Mouse (Mus musculus) lung, embryonic 15.5 days (tissue): ENCODE results near the gene Rgcc. TPM values are rescaled to one million over a fixed set of nuclear protein-coding genes. Genes with fewer than 3 reads are reported as not detected.
A peak's percentile ranks its signal among the peaks of the same experiment; 100 is the strongest.

ENCODE experiments used
- ATAC-seq: fragments of 200-750 bp; cut with Nextera tagmentation; 2 replicates; pipeline ENCODE4 v1.8.0; 2017; ENCODE audit warnings: moderate number of reproducible peaks, borderline replicate concordance; ENCODE audit not compliant: low FRiP score, low TSS enrichment; ENCODE audit errors: extremely low read depth
- H3K27ac ChIP-seq: fragments of 300-500 bp; sonication (generic); 2 replicates; pipeline ENCODE4 v1.5.1; 2015; ENCODE audit warnings: moderate library complexity, mild to moderate bottlenecking, inconsistent platforms
- H3K27me3 ChIP-seq: fragments of 300-500 bp; sonication (generic); 2 replicates; pipeline ENCODE4 v1.6.1; 2015; ENCODE audit warnings: inconsistent platforms
- H3K36me3 ChIP-seq: fragments of 300-500 bp; sonication (generic); 2 replicates; pipeline ENCODE4 v1.6.1; 2015; ENCODE audit warnings: inconsistent platforms
- H3K4me1 ChIP-seq: fragments of 300-500 bp; sonication (generic); 2 replicates; pipeline ENCODE4 v1.6.1; 2015; ENCODE audit warnings: inconsistent platforms
- H3K4me2 ChIP-seq: fragments of 300-500 bp; sonication (generic); 2 replicates; pipeline ENCODE4 v1.6.1; 2015; ENCODE audit warnings: inconsistent platforms, mild to moderate bottlenecking, moderate library complexity
- H3K4me3 ChIP-seq: fragments of 300-500 bp; sonication (generic); 2 replicates; pipeline ENCODE4 v1.5.1; 2015; ENCODE audit warnings: mild to moderate bottlenecking, inconsistent platforms
- H3K9ac ChIP-seq: fragments of 300-500 bp; sonication (generic); 2 replicates; pipeline ENCODE4 v1.6.1; 2015; ENCODE audit warnings: inconsistent platforms
- H3K9me3 ChIP-seq: fragments of 300-500 bp; sonication (generic); 2 replicates; pipeline ENCODE4 v1.6.1; 2016; ENCODE audit warnings: inconsistent platforms
- WGBS: fragments of 180-500 bp; shearing (Covaris S2); methylation state at CpG from one replicate; pipeline ENCODE4 v1.1.7; 2015; 5-methylcytosine and 5-hydroxymethylcytosine counted together
- polyA plus RNA-seq: library from polyadenylated mRNA; unstranded; fragments of >200 nt; fragmentation: Nextera tagmentation; extraction: Ambion mirVana; gene quantifications from 2 replicates; pipeline ENCODE4 v1.2.1, GENCODE M21; 2015

The Rgcc gene
- polyA plus RNA-seq, 1 experiment from 2014 or later = 154 TPM

DNA sequence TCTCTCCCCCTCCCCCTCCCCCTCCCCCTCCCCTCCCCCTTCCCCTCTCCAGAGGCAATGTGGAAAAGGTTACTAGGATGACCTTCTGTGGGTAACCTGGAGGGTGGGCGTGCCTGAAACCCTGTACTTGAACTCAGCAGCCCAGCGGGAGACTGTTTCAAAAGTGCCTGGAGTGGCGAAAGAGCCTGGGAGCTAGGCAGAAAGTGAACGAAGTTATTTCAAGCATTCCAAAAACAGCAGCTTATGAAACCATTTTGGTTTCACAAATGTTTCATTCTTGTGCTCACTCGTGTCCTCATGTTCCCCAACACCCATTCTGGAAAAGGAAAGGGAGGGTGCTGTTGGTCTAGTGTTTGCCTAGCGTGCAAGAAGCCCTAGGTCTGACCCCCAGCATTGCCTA lies 1.6 kb downstream of the Rgcc start:
- H3K4me3 ChIP-seq = peak overlapping the region; percentile 67
- WGBS = 17% methylated on average over 6 of the region's 6 CpGs
- no peak for ATAC-seq
- peaks cover 23% of the 10 kb centered on the region for H3K4me1 ChIP-seq
- peak overlapping the region; percentile 99 for H3K4me2 ChIP-seq
- H3K36me3 ChIP-seq = no peaks in the 10 kb centered on the region
- peak overlapping the region; percentile 71 for H3K27ac ChIP-seq
- H3K9me3 ChIP-seq = no peaks in the 10 kb centered on the region
- peak overlapping the region; percentile 67; the same call in 1 of the 2 replicates for H3K9ac ChIP-seq
- peaks cover 8% of the 10 kb centered on the region; the same call in 1 of the 2 replicates for H3K27me3 ChIP-seq

DNA sequence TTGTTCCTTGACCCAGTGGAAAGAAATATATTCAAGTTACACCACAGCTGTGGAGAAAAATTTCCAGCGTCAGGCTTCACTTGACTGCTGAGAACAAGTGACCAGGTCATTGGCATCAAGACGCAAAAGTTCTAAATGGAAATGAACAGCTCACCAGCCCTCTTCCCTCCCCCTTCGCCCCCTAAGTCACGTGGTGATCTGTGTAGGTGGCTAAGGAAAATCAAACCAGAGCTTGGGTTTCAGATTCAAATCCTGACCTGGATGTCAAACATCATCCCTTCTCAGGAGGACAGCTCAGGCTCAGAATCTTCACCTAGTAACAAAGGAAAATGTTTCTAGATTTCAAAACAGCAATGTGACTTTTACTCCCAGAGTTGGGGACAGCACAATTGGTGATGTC lies 2.2 kb downstream of the Rgcc start:
- H3K27ac ChIP-seq = no peak overlapping the region
- no peaks in the 10 kb centered on the region for H3K36me3 ChIP-seq
- peak overlapping the region; percentile 23 for H3K4me3 ChIP-seq
- peaks cover 8% of the 10 kb centered on the region; the same call in 1 of the 2 replicates for H3K27me3 ChIP-seq
- H3K4me2 ChIP-seq = peak overlapping the region; percentile 38
- 55% methylated on average over 4 of the region's 4 CpGs for WGBS
- no peak for ATAC-seq
- H3K9ac ChIP-seq = no peak overlapping the region
- H3K9me3 ChIP-seq = no peaks in the 10 kb centered on the region
- peaks cover 23% of the 10 kb centered on the region for H3K4me1 ChIP-seq

DNA sequence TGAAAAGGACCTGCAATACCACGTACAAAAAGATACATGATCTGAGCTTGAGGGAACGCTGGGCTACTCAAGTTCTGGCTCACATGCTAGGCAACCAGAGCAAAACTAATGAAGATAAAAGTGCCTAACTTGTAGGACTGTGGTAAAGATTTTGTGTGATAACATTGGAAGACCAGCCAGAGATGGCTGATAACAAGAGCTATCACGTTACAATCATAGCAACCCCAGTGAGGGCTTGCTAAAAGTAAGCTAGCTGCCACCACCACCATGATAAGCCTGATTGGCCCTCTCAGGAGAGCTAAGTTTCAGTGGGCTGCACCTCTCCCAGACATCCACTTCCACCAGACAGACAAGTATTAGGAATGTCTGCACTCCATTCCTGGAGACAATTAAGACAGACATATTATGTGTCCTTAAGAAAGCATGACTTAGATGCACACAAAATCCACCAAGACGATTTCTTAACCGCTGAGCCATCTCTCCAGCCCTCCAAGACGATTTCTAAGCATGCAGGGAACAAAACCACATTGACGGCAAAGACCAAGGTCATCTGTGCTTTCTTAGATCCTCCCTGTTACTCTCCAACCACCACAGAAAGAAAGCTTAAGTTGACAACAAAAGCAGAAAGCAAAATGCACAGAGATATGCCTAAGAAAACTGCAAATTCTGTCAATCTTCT lies 3.0 kb downstream of the Rgcc start:
- H3K36me3 ChIP-seq = no peaks in the 10 kb centered on the region
- H3K9ac ChIP-seq = no peak overlapping the region; the same call in 1 of the 2 replicates
- H3K4me2 ChIP-seq = peak overlapping the region; percentile 38
- no peak for ATAC-seq
- H3K27me3 ChIP-seq = peaks cover 8% of the 10 kb centered on the region; the same call in 1 of the 2 replicates
- H3K27ac ChIP-seq = no peak overlapping the region
- no peaks in the 10 kb centered on the region for H3K9me3 ChIP-seq
- peak overlapping the region; percentile 23 for H3K4me3 ChIP-seq
- peaks cover 30% of the 10 kb centered on the region for H3K4me1 ChIP-seq
- 50% methylated on average over 7 of the region's 7 CpGs for WGBS

GRCm38 (mm10) chr14:79296836-79297235 lies 4.6 kb downstream of the Rgcc start:
- Histone ChIP-seq H3K4me2 (peak overlapping the region; percentile 31), H3K27me3 (peaks cover 8% of the 10 kb centered on the region; the same call in 1 of the 2 replicates), H3K4me3 (no peak overlapping the region), H3K4me1 (peaks cover 32% of the 10 kb centered on the region), H3K36me3 (no peaks in the 10 kb centered on the region), H3K9ac (no peak overlapping the region), H3K9me3 (no peaks in the 10 kb centered on the region), H3K27ac (no peak overlapping the region)
- ATAC-seq = no peak
- 38% methylated on average over 5 of the region's 5 CpGs for WGBS

GRCm38 (mm10) chr14:79296201-79296600 lies 5.2 kb downstream of the Rgcc start:
- Histone ChIP-seq H3K4me3 (no peak overlapping the region), H3K9me3 (no peaks in the 10 kb centered on the region), H3K27ac (no peak overlapping the region), H3K36me3 (no peaks in the 10 kb centered on the region), H3K27me3 (peaks cover 8% of the 10 kb centered on the region; the same call in 1 of the 2 replicates), H3K9ac (no peak overlapping the region), H3K4me2 (no peak overlapping the region), H3K4me1 (peaks cover 29% of the 10 kb centered on the region)
- 55% methylated on average over 7 of the region's 7 CpGs for WGBS
- no peak for ATAC-seq

DNA sequence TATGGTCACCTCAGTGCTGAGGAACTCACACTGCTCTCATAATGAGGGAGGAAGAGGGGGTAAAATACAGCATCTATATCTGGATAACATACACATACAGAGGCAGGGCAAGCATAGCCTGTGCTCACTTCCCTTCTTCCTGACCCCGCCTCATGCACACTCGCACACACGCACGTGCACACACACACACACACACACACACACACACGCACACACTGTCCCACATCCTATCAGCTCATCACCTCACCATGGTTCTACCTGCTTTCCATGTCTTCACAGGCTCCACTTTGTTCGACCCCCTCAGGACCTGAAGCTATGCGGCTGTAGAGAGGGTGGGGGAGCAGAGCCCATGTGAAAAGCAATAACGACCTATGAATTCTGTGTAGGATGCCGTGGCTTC lies 5.9 kb downstream of the Rgcc start:
- H3K4me3 ChIP-seq = no peak overlapping the region
- H3K27me3 ChIP-seq = peaks cover 8% of the 10 kb centered on the region; the same call in 1 of the 2 replicates
- no peak overlapping the region for H3K9ac ChIP-seq
- peaks cover 25% of the 10 kb centered on the region for H3K4me1 ChIP-seq
- WGBS = 74% methylated on average over 9 of the region's 9 CpGs
- H3K9me3 ChIP-seq = no peaks in the 10 kb centered on the region
- no peak overlapping the region for H3K27ac ChIP-seq
- ATAC-seq = no peak
- H3K4me2 ChIP-seq = no peak overlapping the region
- no peaks in the 10 kb centered on the region for H3K36me3 ChIP-seq

DNA sequence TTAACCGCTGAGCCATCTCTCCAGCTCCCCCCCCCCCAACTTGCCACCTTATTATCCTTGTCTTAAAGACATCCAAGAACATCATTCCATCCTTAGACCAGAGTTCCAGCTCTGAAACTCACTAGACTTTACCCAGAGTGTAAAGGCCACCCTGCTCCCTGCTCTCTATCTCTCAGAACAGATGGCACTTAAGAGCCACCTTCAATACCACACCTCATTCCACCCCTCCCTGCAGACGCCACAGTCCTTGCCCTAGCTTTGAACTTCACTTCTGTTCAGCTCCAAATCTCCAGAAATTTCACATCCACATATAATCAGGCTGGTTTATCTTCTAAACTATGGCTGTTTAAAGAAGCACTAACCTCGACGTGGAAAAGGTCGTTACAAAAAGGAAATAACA lies 6.5 kb downstream of the Rgcc start:
- H3K27ac ChIP-seq = no peak overlapping the region
- no peak overlapping the region for H3K4me3 ChIP-seq
- H3K27me3 ChIP-seq = peaks cover 8% of the 10 kb centered on the region; the same call in 1 of the 2 replicates
- no peak overlapping the region for H3K4me2 ChIP-seq
- no peaks in the 10 kb centered on the region for H3K36me3 ChIP-seq
- H3K9ac ChIP-seq = no peak overlapping the region
- H3K4me1 ChIP-seq = peaks cover 24% of the 10 kb centered on the region
- 55% methylated on average over 5 of the region's 5 CpGs for WGBS
- no peak for ATAC-seq
- no peaks in the 10 kb centered on the region for H3K9me3 ChIP-seq

- H3K9me3 ChIP-seq = no peaks in the 10 kb centered on the region
- H3K27me3 ChIP-seq = peaks cover 6% of the 10 kb centered on the region; the same call in 1 of the 2 replicates
- H3K4me3 ChIP-seq = no peak overlapping the region
- no peak overlapping the region for H3K4me2 ChIP-seq
- peaks cover 20% of the 10 kb centered on the region for H3K4me1 ChIP-seq
- no peak for ATAC-seq
- 62% methylated on average over 8 of the region's 8 CpGs for WGBS
- no peak overlapping the region for H3K9ac ChIP-seq
- H3K27ac ChIP-seq = 0 out of 2 replicates have a peak overlapping the region, but pooled peaks have one; percentile 1
- H3K36me3 ChIP-seq = no peaks in the 10 kb centered on the region
Measured at GRCm38 (mm10) chr14:79294051-79294814, 7.2 kb downstream of the Rgcc start.

DNA sequence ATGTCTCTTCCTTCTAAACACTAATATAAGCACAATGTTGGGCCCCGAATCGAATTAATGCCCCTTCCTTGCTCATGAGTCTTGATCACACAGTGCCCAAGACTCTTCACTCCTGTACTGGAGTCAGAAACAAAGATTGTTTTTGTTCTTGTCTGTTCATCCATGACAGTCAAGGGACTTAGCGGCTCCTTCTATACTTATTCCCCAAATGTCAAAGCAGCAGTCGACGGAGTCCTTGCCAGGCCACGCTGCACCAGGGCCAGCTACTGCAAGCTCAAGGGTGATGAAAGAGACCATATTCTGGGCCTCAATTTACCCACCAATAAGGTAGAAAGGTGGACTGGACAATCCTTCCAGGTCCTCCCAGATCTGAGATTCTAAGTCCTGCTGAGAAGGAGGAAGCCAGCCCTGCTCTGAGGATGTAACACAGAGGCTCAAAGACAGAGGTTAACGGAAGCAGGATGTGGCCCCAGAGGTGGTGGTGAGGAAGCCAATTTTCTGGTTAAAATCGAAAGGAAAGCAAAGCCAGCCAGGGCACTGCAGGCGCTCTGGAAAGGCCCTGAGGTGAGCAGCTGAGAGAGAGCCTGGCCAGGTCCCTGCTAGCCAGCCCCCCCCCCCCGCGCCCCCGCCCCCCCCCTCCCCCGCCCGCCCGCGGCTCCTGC lies 8.2 kb downstream of the Rgcc start:
- ATAC-seq = no peak
- Histone ChIP-seq H3K27me3 (no peaks in the 10 kb centered on the region), H3K36me3 (no peaks in the 10 kb centered on the region), H3K9me3 (no peaks in the 10 kb centered on the region), H3K9ac (no peak overlapping the region), H3K4me2 (peak overlapping the region; percentile 32), H3K27ac (0 out of 2 replicates have a peak overlapping the region, but pooled peaks have one; percentile 1), H3K4me3 (no peak overlapping the region), H3K4me1 (peaks cover 17% of the 10 kb centered on the region)
- WGBS = 53% methylated on average over 9 of the region's 16 CpGs

GRCm38 (mm10) chr14:79291629-79292028 lies 9.8 kb downstream of the Rgcc start:
- no peaks in the 10 kb centered on the region for H3K9me3 ChIP-seq
- H3K27ac ChIP-seq = no peak overlapping the region
- ATAC-seq = no peak
- no peak overlapping the region for H3K4me2 ChIP-seq
- no peaks in the 10 kb centered on the region for H3K27me3 ChIP-seq
- 89% methylated on average over 4 of the region's 4 CpGs for WGBS
- no peak overlapping the region for H3K4me3 ChIP-seq
- no peak overlapping the region for H3K9ac ChIP-seq
- H3K4me1 ChIP-seq = peaks cover 11% of the 10 kb centered on the region
- H3K36me3 ChIP-seq = no peaks in the 10 kb centered on the region

GRCm38 (mm10) chr14:79290683-79291425 lies 10.6 kb downstream of the Rgcc start:
- peaks cover 11% of the 10 kb centered on the region for H3K4me1 ChIP-seq
- no peaks in the 10 kb centered on the region for H3K9me3 ChIP-seq
- H3K4me3 ChIP-seq = no peak overlapping the region
- H3K36me3 ChIP-seq = no peaks in the 10 kb centered on the region
- no peak overlapping the region for H3K4me2 ChIP-seq
- H3K27ac ChIP-seq = no peak overlapping the region
- no peak overlapping the region for H3K9ac ChIP-seq
- no peak for ATAC-seq
- H3K27me3 ChIP-seq = no peaks in the 10 kb centered on the region
- WGBS = 50% methylated on average over 15 of the region's 15 CpGs
